Mouse (Mus musculus): ENCODE data around the gene Usp8. TPM values are rescaled to one million over a fixed set of nuclear protein-coding genes. Genes with fewer than 3 reads are reported as not detected.

Gene Usp8
- polyA plus RNA-seq, 1 experiment from 2014 or later = 40.3 TPM

DNA sequence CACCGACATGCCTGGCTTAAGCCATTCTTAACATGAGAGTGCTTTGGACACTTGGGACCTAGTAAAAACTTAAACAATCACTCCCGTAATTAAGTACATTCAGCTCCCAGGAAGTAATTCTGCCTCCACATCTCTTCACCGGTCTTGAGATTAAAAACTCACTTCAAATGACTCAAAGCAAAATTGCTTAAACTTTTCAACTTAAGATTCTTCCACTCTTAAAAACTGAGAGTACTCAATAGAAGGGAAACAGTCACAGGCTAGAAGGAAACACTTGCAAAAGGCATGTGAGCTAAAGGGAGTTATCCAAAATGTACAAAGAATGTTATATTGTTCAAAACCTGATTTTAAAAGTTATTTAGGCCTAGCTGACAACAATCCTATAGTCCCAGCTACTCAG is 15.8 kb upstream of the Usp8 start:
- Histone ChIP-seq H3K36me3 (replicated peaks) (peaks cover 9% of the 10 kb centered on the region), H3K27ac (no peak overlapping the region), H3K9me3 (no peaks in the 10 kb centered on the region), H3K4me3 (no peak overlapping the region), H3K27me3 (ENCODE audit: poor library complexity, severe bottlenecking) (no peaks in the 10 kb centered on the region), H3K4me1 (no peaks in the 10 kb centered on the region)
- DNase-seq (ENCODE audit: extremely low spot score, low spot score) = no peak
- WGBS = 85% methylated on average over 3 of the region's 3 CpGs

DNA sequence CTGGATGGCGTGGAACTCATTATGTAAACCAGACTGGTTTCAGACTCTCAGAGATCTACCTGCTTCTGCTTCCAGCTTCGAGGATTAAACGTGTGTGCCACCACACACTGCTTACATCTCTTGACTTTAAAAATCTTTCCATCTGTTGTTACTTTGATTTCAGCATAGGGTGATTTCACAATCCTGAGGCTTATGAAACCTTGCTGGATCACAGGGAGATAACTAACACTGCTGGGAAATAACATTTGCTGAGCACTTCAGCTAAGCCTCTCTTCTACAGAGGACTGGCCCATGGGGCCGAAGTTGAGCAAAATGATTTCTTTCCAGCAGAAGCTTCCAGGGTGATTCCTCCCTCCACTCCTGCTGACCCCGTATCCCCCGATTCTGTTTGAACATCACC is 11.8 kb upstream of the Usp8 start:
- Histone ChIP-seq H3K4me3 (no peak overlapping the region), H3K36me3 (replicated peaks) (no peaks in the 10 kb centered on the region), H3K9me3 (no peaks in the 10 kb centered on the region), H3K27me3 (ENCODE audit: poor library complexity, severe bottlenecking) (no peaks in the 10 kb centered on the region), H3K27ac (no peak overlapping the region), H3K4me1 (no peaks in the 10 kb centered on the region)
- WGBS = 89% methylated on average over 6 of the region's 6 CpGs
- no peak for DNase-seq (ENCODE audit: extremely low spot score, low spot score)

DNA sequence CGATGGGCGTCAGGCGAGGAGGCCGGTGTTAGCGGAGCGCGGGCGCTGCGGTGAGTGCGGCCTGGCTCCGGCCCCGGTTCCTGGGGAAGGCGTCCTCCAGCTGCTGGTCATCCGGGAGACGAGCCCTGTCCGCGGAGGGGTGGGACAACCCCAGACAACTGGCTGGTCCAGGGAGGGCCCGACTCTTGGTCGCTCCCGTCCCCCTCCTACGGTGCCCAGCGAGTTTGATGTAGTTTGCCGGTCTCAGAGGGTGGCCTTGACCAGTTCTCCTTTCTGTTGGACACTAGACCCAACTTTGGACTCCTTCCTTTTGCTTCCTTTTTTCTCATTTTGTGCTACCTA is 281 bp downstream of the Usp8 start:
- H3K4me1 ChIP-seq = peaks cover 17% of the 10 kb centered on the region
- WGBS = under 1% methylated on average over 23 of the region's 23 CpGs
- peak overlapping the region; percentile 90 for H3K27ac ChIP-seq
- H3K4me3 ChIP-seq = peak overlapping the region; percentile 85
- peaks cover 15% of the 10 kb centered on the region; the same call in 1 of the 2 replicates for H3K27me3 ChIP-seq (ENCODE audit: poor library complexity, severe bottlenecking)
- H3K36me3 ChIP-seq (replicated peaks) = 0 out of 2 replicates have a peak, but pooled peaks cover 4% of the 10 kb centered on the region
- no peaks in the 10 kb centered on the region for H3K9me3 ChIP-seq
- DNase-seq (ENCODE audit: extremely low spot score, low spot score) = no peak

DNA sequence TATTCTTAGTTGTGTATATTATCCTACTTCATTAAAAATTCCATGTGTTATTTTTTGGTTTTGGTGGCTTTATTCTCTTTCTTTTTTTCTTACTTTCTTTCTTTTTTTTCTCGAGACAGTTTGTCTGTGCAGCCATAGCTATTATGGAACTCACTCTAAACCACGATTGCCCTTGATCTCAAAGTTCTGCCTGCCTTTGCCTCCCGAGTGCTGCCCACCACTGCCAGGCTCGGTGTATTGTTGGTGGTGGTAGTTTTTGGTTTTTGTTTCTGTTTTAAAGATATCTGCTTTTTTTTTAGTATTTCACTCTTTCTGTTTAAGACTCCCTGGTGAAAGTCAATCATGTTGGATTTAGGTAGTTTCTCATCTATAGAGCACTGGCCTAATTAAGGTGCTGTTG is 1.2 kb downstream of the Usp8 start:
- Histone ChIP-seq H3K9me3 (no peaks in the 10 kb centered on the region), H3K27me3 (ENCODE audit: poor library complexity, severe bottlenecking) (peaks cover 15% of the 10 kb centered on the region; the same call in 1 of the 2 replicates), H3K4me1 (peaks cover 17% of the 10 kb centered on the region), H3K4me3 (peak overlapping the region; percentile 85), H3K27ac (no peak overlapping the region), H3K36me3 (replicated peaks) (0 out of 2 replicates have a peak, but pooled peaks cover 8% of the 10 kb centered on the region)
- no peak for DNase-seq (ENCODE audit: extremely low spot score, low spot score)
- WGBS = 94% methylated on average over 4 of the region's 4 CpGs

DNA sequence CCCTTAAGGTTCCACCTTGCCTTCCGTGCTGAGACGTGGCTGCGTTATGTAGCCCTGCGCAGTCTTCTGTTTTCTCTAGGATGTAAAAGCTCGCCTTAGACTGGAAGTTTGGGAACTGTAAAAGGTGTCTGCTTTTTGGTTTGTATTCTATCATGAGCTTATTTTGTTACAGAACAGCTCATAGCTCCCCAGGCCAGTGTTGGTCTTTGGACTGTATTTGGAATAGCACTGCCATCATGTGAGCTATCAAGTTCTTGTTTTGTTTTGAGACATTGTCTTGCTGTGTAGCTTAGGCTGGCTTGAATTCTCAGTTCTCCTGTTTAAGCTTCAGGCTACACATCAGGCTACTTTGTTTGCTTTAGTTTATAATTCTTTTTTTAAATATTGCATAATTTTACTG is 5.4 kb downstream of the Usp8 start:
- H3K9me3 ChIP-seq = no peaks in the 10 kb centered on the region
- peaks cover 23% of the 10 kb centered on the region for H3K36me3 ChIP-seq (replicated peaks)
- H3K4me1 ChIP-seq = peaks cover 11% of the 10 kb centered on the region
- H3K27ac ChIP-seq = no peak overlapping the region
- no peaks in the 10 kb centered on the region for H3K27me3 ChIP-seq (ENCODE audit: poor library complexity, severe bottlenecking)
- H3K4me3 ChIP-seq = no peak overlapping the region
- WGBS = 94% methylated on average over 5 of the region's 5 CpGs
- DNase-seq (ENCODE audit: extremely low spot score, low spot score) = no peak

DNA sequence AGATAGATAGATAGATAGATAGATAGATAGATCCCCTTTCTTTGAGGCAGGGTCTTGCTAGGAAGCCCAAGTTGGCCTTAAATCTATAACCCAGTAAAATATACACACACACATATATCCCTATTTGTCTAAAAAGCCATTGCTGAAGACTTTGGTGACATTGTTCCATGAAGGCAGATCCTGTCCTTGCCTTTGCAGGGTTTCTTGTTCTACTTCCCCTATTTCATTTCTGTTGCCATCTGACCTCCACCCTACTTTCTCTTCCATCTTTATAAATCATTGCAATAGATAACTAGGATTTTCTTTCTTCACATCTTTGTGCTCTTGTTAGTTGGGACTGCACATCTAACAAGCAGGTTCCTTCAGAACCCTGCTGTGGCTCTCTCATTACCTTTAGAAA is 5.8 kb downstream of the Usp8 start:
- Histone ChIP-seq H3K36me3 (replicated peaks) (peaks cover 27% of the 10 kb centered on the region), H3K9me3 (no peaks in the 10 kb centered on the region), H3K27me3 (ENCODE audit: poor library complexity, severe bottlenecking) (no peaks in the 10 kb centered on the region), H3K27ac (no peak overlapping the region), H3K4me1 (peaks cover 8% of the 10 kb centered on the region), H3K4me3 (no peak overlapping the region)
- no peak for DNase-seq (ENCODE audit: extremely low spot score, low spot score)

DNA sequence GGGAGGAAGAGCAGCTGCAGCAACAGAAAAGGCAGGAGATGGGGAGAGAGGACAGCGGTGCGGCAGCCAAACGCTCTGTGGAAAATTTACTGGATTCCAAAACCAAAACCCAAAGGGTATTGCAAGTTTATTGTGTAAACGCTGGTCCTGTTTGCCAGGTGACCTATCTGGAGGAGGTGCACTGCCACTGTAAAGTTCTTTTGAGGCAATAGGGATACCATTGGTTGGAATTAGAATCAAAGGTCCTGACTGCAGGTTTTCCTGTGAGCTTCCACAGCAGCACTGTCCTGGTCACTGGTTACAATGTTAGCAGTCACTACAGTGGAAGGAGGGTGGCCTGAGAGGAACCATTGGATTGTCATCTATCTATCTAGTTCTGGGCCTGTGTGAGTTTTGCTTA is 22.1 kb downstream of the Usp8 start:
- Histone ChIP-seq H3K27ac (no peak overlapping the region), H3K4me1 (no peaks in the 10 kb centered on the region), H3K4me3 (no peak overlapping the region), H3K9me3 (no peaks in the 10 kb centered on the region), H3K36me3 (replicated peaks) (peaks cover 75% of the 10 kb centered on the region), H3K27me3 (ENCODE audit: poor library complexity, severe bottlenecking) (no peaks in the 10 kb centered on the region)
- DNase-seq (ENCODE audit: extremely low spot score, low spot score) = no peak
- 94% methylated on average over 4 of the region's 4 CpGs for WGBS

DNA sequence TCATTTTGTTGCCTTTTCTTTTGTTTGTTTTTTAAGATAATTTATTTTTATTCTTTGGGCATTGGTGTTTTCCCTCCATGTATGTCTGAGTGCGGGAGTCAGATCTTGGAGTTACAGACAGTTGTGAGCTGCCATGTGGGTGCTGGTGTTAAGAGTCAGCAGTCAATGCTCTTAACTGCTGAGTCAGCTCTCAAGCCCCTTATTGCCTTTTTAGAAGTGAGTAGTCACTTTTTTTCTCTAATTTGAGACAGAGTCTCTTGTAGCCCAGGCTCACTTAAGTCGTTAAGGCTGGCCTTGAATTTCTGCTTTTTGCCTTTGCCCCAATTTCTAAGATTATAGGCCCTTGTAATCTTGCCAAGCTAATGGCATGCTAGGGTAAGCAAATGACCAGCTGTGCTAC is 23.4 kb downstream of the Usp8 start:
- Histone ChIP-seq H3K36me3 (replicated peaks) (peaks cover 83% of the 10 kb centered on the region), H3K27ac (no peak overlapping the region), H3K27me3 (ENCODE audit: poor library complexity, severe bottlenecking) (no peaks in the 10 kb centered on the region), H3K4me3 (no peak overlapping the region), H3K9me3 (no peaks in the 10 kb centered on the region), H3K4me1 (no peaks in the 10 kb centered on the region)
- WGBS = 95% methylated on average over 2 of the region's 2 CpGs
- DNase-seq (ENCODE audit: extremely low spot score, low spot score) = no peak

DNA sequence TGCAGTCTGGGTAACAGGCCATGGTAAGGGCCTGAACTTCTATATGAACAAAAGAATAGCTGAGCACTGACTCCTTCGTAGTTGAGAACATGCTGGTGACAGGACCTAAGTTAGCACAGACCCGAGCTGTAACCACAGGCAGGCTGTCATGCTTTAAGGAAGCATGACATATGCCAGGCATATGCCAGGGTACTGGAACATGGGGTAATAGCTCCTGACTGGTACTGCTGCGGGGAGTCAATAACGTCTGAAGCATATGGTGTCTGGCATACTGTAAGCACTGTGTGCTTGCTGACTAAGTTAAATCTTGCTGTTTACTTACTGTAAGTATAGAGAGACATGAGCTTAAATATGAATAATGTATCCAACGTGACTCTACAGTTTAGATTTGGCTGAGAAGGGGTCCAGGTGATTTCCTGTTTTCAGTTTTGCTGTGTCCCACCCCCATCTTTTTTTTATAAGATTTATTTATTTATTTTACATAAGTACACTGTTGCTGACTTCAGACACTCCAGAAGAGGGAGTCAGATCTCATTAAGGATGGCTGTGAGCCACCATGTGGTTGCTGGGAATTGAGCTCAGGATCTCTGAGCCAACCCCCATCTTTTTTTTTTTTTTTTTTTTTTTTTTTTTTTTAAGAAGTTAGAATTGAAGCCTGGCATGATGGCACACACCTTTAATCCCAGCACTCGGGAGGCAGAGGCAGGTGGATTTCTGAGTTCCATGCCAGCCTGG is 28.4 kb downstream of the Usp8 start:
- Histone ChIP-seq H3K36me3 (replicated peaks) (peaks cover 85% of the 10 kb centered on the region), H3K4me1 (no peaks in the 10 kb centered on the region), H3K27ac (no peak overlapping the region), H3K27me3 (ENCODE audit: poor library complexity, severe bottlenecking) (no peaks in the 10 kb centered on the region), H3K9me3 (no peaks in the 10 kb centered on the region), H3K4me3 (no peak overlapping the region)
- no peak for DNase-seq (ENCODE audit: extremely low spot score, low spot score)
- 93% methylated on average over 6 of the region's 6 CpGs for WGBS

DNA sequence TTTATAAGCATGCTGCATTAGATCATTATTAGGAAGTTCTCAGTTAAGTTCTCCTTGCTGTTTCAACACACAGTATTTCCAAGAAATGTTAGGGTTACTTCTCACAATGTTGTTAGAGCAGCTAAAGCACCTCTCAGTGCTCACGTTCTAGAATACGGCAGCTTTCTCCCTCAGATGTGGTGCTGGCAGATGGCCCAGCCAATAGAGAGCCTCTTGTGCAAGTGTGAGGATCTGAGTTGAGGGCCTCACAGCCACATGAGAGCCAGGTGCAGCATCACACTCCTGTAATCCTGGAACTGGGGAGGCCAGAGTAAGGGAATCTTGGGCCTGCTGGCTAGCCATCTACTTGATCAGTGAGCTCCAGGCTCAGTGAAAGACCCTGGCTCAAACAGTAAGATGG is 33.2 kb downstream of the Usp8 start:
- H3K36me3 ChIP-seq (replicated peaks) = peaks cover 88% of the 10 kb centered on the region
- H3K27me3 ChIP-seq (ENCODE audit: poor library complexity, severe bottlenecking) = no peaks in the 10 kb centered on the region

DNA sequence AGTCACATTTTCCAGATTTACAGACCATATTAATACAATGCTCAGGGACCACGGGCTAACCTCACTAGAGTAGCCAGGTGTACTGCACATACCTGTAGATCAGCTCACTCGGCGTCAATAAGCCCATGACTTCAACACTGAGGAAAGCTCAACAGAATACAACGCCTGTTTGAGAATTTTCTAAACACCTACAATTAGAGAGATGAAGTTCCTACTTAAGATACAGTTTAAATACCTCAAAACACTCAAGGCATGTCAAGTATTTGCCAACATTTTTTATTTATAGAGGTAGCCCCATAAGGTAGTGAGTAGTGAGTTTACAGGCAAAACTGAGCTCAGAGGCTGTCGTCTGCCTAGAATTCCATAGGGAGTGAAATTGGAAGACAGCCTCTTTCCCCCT is 36.3 kb downstream of the Usp8 start:
- no peaks in the 10 kb centered on the region for H3K4me1 ChIP-seq
- WGBS = 91% methylated on average over 5 of the region's 5 CpGs
- no peaks in the 10 kb centered on the region for H3K9me3 ChIP-seq
- H3K36me3 ChIP-seq (replicated peaks) = peaks cover 93% of the 10 kb centered on the region
- H3K27ac ChIP-seq = no peak overlapping the region
- DNase-seq (ENCODE audit: extremely low spot score, low spot score) = no peak
- H3K4me3 ChIP-seq = no peak overlapping the region
- no peaks in the 10 kb centered on the region for H3K27me3 ChIP-seq (ENCODE audit: poor library complexity, severe bottlenecking)

More for the DNA sequence above, 33.2 kb downstream of the Usp8 start:
- 96% methylated on average over 2 of the region's 2 CpGs for WGBS
- Histone ChIP-seq H3K9me3 (no peaks in the 10 kb centered on the region), H3K4me1 (no peaks in the 10 kb centered on the region), H3K4me3 (no peak overlapping the region), H3K27ac (no peak overlapping the region)
- DNase-seq (ENCODE audit: extremely low spot score, low spot score) = no peak

DNA sequence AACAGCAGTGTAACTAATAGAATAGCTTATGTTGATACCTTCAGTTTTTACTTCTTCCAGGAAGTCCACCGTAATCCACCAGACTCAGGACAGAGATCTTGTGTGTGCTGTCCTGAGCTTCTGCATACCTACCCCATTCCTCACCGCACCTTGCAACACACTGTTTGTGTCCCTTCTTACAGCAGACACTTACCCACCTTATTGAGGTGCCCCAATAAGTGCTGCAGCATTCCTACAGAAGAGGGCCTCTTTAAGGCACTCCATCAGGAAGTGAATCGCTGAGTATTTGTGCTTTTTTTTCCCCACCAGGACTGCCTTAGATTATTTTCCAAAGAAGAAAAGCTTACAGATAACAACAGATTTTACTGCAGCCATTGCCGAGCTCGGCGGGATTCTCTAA is 48.5 kb downstream of the Usp8 start:
- 97% methylated on average over 6 of the region's 6 CpGs for WGBS

DNA sequence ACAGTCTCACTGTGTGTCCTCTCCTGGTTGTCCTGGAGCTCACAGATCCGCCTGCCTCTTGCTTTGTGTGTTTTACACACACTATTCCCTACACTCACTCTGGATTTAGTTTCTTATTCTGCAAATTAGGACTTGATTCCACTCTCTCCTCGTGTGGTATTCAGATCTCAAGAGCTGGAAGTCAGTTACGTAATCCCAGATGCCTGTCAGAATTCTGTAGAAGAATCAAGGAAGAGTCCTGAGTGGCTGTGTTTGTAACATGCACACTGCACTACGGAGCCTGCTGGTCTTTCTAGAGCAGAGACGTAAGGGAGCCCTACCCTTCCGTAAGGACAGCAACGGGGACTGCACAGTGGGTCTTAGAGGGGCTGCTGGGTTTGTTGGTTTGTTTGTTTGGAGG is 52.2 kb downstream of the Usp8 start:
- Histone ChIP-seq H3K4me3 (no peak overlapping the region), H3K27ac (no peak overlapping the region), H3K27me3 (ENCODE audit: poor library complexity, severe bottlenecking) (no peaks in the 10 kb centered on the region), H3K36me3 (replicated peaks) (peaks cover 98% of the 10 kb centered on the region), H3K9me3 (no peaks in the 10 kb centered on the region), H3K4me1 (no peaks in the 10 kb centered on the region)
- WGBS = 94% methylated on average over 7 of the region's 7 CpGs
- no peak for DNase-seq (ENCODE audit: extremely low spot score, low spot score)

More for the DNA sequence above, 48.5 kb downstream of the Usp8 start:
- no peak for DNase-seq (ENCODE audit: extremely low spot score, low spot score)
- H3K27me3 ChIP-seq (ENCODE audit: poor library complexity, severe bottlenecking) = no peaks in the 10 kb centered on the region
- H3K4me3 ChIP-seq = no peak overlapping the region
- H3K4me1 ChIP-seq = no peaks in the 10 kb centered on the region
- peaks cover 96% of the 10 kb centered on the region for H3K36me3 ChIP-seq (replicated peaks)
- no peaks in the 10 kb centered on the region for H3K9me3 ChIP-seq
- H3K27ac ChIP-seq = no peak overlapping the region
